Mouse (Mus musculus) G1E (cell line): ENCODE data around the gene Lrrc45.

ENCODE experiments used
- CTCF ChIP-seq: IDR thresholded peaks from 2 replicates; pipeline ENCODE4 v1.5.1; 2012; ENCODE audit warnings: low read depth, low read length, inconsistent platforms, mixed read lengths
- GATA1 ChIP-seq: IDR thresholded peaks from 2 replicates; pipeline ENCODE4 v1.6.1; 2012; ENCODE audit warnings: borderline replicate concordance, low read length, inconsistent platforms, mixed read lengths
- TAL1 ChIP-seq: conservative IDR thresholded peaks from 2 replicates; pipeline ENCODE4 v1.6.1; 2012; ENCODE audit warnings: low read depth, low read length, inconsistent platforms, mixed read lengths

- no peak for TF ChIP-seq CTCF
- TF ChIP-seq GATA1, result no peak
- TF ChIP-seq TAL1, result no peak
Measured at GRCm38 (mm10) chr11:120707969-120708368, 5.8 kb upstream of the Lrrc45 start.
